Mouse (Mus musculus): ENCODE measurements around the gene Dnah11. TPM values are rescaled to one million over a fixed set of nuclear protein-coding genes. Genes with fewer than 3 reads are reported as not detected.

Gene Dnah11
- polyA plus RNA-seq (2014; fragmentation: Illumina TruSeq; extraction: RNeasy Lipid Tissue Mini Kit (QIAGEN cat#74804); ENCODE audit: low read depth, low replicate concordance) = not detected

GRCm38 (mm10) chr12:118198386-118199093 lies at the start of gene Dnah11:
Gene Dnah11 (minus strand): TSS chr12:118199043.

Other genes with a start within 250 kb of the Dnah11 start
- gene Sp4, start 102.4 kb upstream of the Dnah11 start, polyA plus RNA-seq (2014; fragmentation: Illumina TruSeq; extraction: RNeasy Lipid Tissue Mini Kit (QIAGEN cat#74804); ENCODE audit: low read depth, low replicate concordance) = 13.2 TPM

Data from adrenal gland, adult 10 weeks (tissue).